Mouse (Mus musculus) thymus, adult 2 months (tissue): ENCODE measurements around the gene Cd72.

Experiments used
- CTCF ChIP-seq: fragments of 200-500 bp; IDR thresholded peaks from 2 replicates; pipeline ENCODE4 v1.5.1; 2012; ENCODE audit warnings: mild to moderate bottlenecking, control low read depth, low read length, moderate library complexity, borderline replicate concordance; ENCODE audit not compliant: control insufficient read depth, poor library complexity, insufficient read depth; ENCODE audit errors: extremely low read depth
- POLR2A ChIP-seq: fragments of 200-500 bp; IDR thresholded peaks from 2 replicates; pipeline ENCODE4 v1.6.1; 2012; ENCODE audit warnings: mild to moderate bottlenecking, low read length, control low read depth, moderate library complexity; ENCODE audit not compliant: control insufficient read depth, poor library complexity, insufficient read depth; ENCODE audit errors: extremely low read depth

DNA sequence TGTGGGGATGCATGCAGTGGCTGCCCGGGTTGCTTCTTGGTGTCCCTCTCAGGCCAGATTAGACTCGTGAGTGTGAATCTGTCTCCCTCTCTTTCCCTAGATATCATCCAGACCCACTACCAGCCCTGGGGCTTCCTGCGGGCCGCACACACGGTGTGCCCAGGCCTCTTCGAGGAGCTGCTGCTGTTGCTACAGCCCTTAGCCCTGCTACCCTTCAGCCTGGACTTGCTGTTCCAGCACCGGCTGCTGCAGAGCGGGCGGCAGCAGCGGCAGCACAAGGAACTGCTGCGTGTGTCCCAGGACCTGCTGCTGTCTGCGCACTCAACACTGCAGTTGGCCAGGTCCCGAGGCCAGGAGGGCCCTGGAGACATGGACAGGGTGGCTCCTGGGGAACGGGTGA, 29.2 kb downstream of the Cd72 start:
- TF ChIP-seq POLR2A (no peak), CTCF (no peak)
